Mouse (Mus musculus) right cerebral cortex, postnatal 4 days (tissue): ENCODE measurements at regions not wholly inside any gene's neighbourhood (a gene's known extent, or its start where the extent isn't known, plus 50 kb on each side); places are given as distances from the start of the nearest gene placed in this dataset.

ENCODE experiments used
- DNase-seq: peaks from one replicate; pipeline ENCODE4 v3.0.0-alpha.2; 2022

GRCm38 (mm10) chr3:143925322-143925721, 279.7 kb downstream of the Lmo4 start:
- no peak for DNase-seq

GRCm38 (mm10) chr3:143919744-143920143, 285.3 kb downstream of the Lmo4 start:
- DNase-seq = no peak

GRCm38 (mm10) chr3:143914341-143915217, 290.4 kb downstream of the Lmo4 start:
- no peak for DNase-seq

GRCm38 (mm10) chr3:143913044-143913574, 291.9 kb downstream of the Lmo4 start:
- DNase-seq = no peak

- no peak for DNase-seq
These were observed 292.6 kb downstream of the Lmo4 start for GRCm38 (mm10) chr3:143912433-143912832.

GRCm38 (mm10) chr3:143909341-143909740, 295.7 kb downstream of the Lmo4 start:
- DNase-seq = no peak

- DNase-seq = no peak
These were observed 301.6 kb downstream of the Lmo4 start for GRCm38 (mm10) chr3:143903421-143903820.

GRCm38 (mm10) chr3:143880813-143881212, 324.2 kb downstream of the Lmo4 start:
- no peak for DNase-seq

GRCm38 (mm10) chr3:143873876-143874275, 331.1 kb downstream of the Lmo4 start:
- no peak for DNase-seq

- no peak for DNase-seq
These were observed 338.5 kb downstream of the Lmo4 start for GRCm38 (mm10) chr3:143866521-143866920.

GRCm38 (mm10) chr3:143865626-143866025, 339.4 kb downstream of the Lmo4 start:
- no peak for DNase-seq

GRCm38 (mm10) chr3:143864490-143864889, 340.5 kb downstream of the Lmo4 start:
- DNase-seq = no peak

GRCm38 (mm10) chr3:143862531-143862930, 342.5 kb downstream of the Lmo4 start:
- no peak for DNase-seq

- DNase-seq = no peak
These were observed 343.2 kb downstream of the Lmo4 start for GRCm38 (mm10) chr3:143861866-143862265.

GRCm38 (mm10) chr3:143835611-143836240, 369.3 kb downstream of the Lmo4 start:
- no peak for DNase-seq

GRCm38 (mm10) chr3:143834725-143835124, 370.3 kb downstream of the Lmo4 start:
- DNase-seq = no peak

GRCm38 (mm10) chr3:143823395-143823777, 381.6 kb downstream of the Lmo4 start:
- no peak for DNase-seq

GRCm38 (mm10) chr3:143822564-143823394, 382.2 kb downstream of the Lmo4 start:
- no peak for DNase-seq

- DNase-seq = no peak
These were observed 397.5 kb downstream of the Lmo4 start for GRCm38 (mm10) chr3:143807544-143807943.

GRCm38 (mm10) chr3:143806940-143807339, 398.1 kb downstream of the Lmo4 start:
- DNase-seq = no peak

- DNase-seq = no peak
These were observed 407.2 kb downstream of the Lmo4 start for GRCm38 (mm10) chr3:143797850-143798249.

GRCm38 (mm10) chr3:143790905-143791304, 414.1 kb downstream of the Lmo4 start:
- DNase-seq = no peak

GRCm38 (mm10) chr3:143789932-143790570, 415.0 kb downstream of the Lmo4 start:
- no peak for DNase-seq
